Mouse (Mus musculus): ENCODE measurements around the gene Skap1. TPM values are rescaled to one million over a fixed set of nuclear protein-coding genes. Genes with fewer than 3 reads are reported as not detected.

The Skap1 gene
- total and polyA plus RNA-seq, 3 experiments, result not detected

DNA sequence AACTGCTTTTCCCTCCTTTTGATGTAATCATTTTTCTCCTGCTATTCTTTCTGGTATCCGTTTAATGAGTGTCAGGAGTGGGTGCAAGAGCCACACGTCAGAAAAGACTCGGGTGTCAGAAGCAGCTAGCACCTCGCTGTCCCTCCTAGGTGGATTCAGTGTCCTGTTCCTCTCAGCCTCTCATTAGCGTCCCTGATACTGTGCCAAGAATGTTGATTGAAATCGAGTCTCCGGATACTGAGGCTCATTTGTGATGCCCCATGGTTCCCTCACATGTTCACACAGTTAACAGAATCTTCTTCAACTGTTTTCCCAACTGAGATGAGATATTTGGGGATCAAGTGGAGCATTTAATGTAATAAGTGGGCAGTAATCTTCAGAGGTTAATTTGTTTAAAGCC, 254.2 kb downstream of the Skap1 start:
- no peaks in the 10 kb centered on the region for H3K4me1 ChIP-seq (ENCODE audit: control insufficient read depth in 1 of 2, insufficient read depth in 2 of 2, low read length in 2 of 2)
- H3K36me3 ChIP-seq (ENCODE audit: control insufficient read depth in 1 of 2, insufficient read depth in 2 of 2, low read length in 2 of 2), result no peaks in the 10 kb centered on the region
- no peak overlapping the region for H3K4me3 ChIP-seq (ENCODE audit: control insufficient read depth in 1 of 2, insufficient read depth in 1 of 2, low read depth in 2 of 2, low read length in 2 of 2)
- H3K9me3 ChIP-seq (replicated peaks; ENCODE audit: insufficient read depth, low read length), result no peaks in the 10 kb centered on the region
- TF ChIP-seq POLR2AphosphoS2 (IDR thresholded peaks at IDR 0.05; ENCODE audit: low read length), result no peak
- no peak for TF ChIP-seq SMC3 (IDR thresholded peaks at IDR 0.05; ENCODE audit: low read depth, low read length)
- no peak for TF ChIP-seq ETS1 (IDR thresholded peaks at IDR 0.05; ENCODE audit: low read depth, low read length)
- no peak for TF ChIP-seq MYB (IDR thresholded peaks at IDR 0.05; ENCODE audit: low read depth, low read length)
- DNase-seq (ENCODE audit: low read depth, low spot score), result no peak
- no peaks in the 10 kb centered on the region for H3K79me2 ChIP-seq (ENCODE audit: control insufficient read depth, insufficient read depth, low read length, poor library complexity)
- peaks cover 20 to 23% of the 10 kb centered on the region in 2 experiments for H3K27me3 ChIP-seq (ENCODE audit: control insufficient read depth in 1 of 2, insufficient read depth in 2 of 2, low read length in 2 of 2)
- no peak overlapping the region for H3K9ac ChIP-seq (ENCODE audit: control insufficient read depth, low read depth, low read length, poor library complexity, severe bottlenecking)
- no peak overlapping the region for H3K27ac ChIP-seq (ENCODE audit: control insufficient read depth, low read depth, low read length)

DNA sequence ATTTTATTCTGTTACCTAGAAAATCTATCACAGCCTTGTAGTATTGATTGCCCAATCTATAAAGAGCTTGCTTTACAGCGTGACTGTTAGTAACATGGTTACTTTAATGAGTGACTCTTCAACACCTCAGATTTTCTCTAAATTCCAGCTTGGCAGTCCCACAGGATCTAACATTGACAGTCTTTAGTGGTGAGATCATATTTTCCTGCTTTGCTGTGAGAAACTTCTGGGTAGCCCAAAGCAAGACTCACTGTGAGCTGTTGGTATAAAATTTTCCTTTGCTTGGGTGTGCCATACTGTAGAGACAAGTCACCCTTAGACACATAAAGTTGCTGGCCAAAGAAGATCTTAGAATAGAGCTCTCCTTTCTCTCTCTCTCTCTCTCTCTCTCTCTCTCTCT, 261.4 kb downstream of the Skap1 start:
- H3K4me3 ChIP-seq (ENCODE audit: control insufficient read depth in 1 of 2, insufficient read depth in 1 of 2, low read depth in 2 of 2, low read length in 2 of 2), result no peak overlapping the region

GRCm38 (mm10) chr11:96728577-96728976, 264.2 kb downstream of the Skap1 start:
- Histone ChIP-seq H3K27ac (ENCODE audit: control insufficient read depth, low read depth, low read length) (no peak overlapping the region), H3K4me3 (ENCODE audit: control insufficient read depth in 1 of 2, insufficient read depth in 1 of 2, low read depth in 2 of 2, low read length in 2 of 2) (no peak overlapping the region), H3K79me2 (ENCODE audit: control insufficient read depth, insufficient read depth, low read length, poor library complexity) (no peaks in the 10 kb centered on the region), H3K9me3 (replicated peaks; ENCODE audit: insufficient read depth, low read length) (no peaks in the 10 kb centered on the region), H3K36me3 (ENCODE audit: control insufficient read depth in 1 of 2, insufficient read depth in 2 of 2, low read length in 2 of 2) (no peaks in the 10 kb centered on the region), H3K9ac (ENCODE audit: control insufficient read depth, low read depth, low read length, poor library complexity, severe bottlenecking) (no peak overlapping the region), H3K4me1 (ENCODE audit: control insufficient read depth in 1 of 2, insufficient read depth in 2 of 2, low read length in 2 of 2) (no peaks in the 10 kb centered on the region), H3K27me3 (ENCODE audit: control insufficient read depth in 1 of 2, insufficient read depth in 2 of 2, low read length in 2 of 2) (peaks cover 29 to 60% of the 10 kb centered on the region in 2 experiments)
- TF ChIP-seq MYB (IDR thresholded peaks at IDR 0.05; ENCODE audit: low read depth, low read length), result no peak
- no peak for TF ChIP-seq MAZ (IDR thresholded peaks at IDR 0.05; ENCODE audit: low read depth, low read length)
- no peak for TF ChIP-seq GABPA (IDR thresholded peaks at IDR 0.05; ENCODE audit: low read depth, low read length)
- TF ChIP-seq USF2 (IDR thresholded peaks at IDR 0.05; ENCODE audit: borderline replicate concordance in 1 of 2, insufficient read depth in 1 of 2, low read depth in 1 of 2, low read length in 2 of 2), result no peak
- no peak for TF ChIP-seq TCF12 (IDR thresholded peaks at IDR 0.05; ENCODE audit: low read depth, low read length)
- no peak for TF ChIP-seq TAL1 (IDR thresholded peaks at IDR 0.05; ENCODE audit: low read length)
- TF ChIP-seq MXI1 (IDR thresholded peaks at IDR 0.05; ENCODE audit: low read depth, low read length), result no peak
- no peak for TF ChIP-seq NRF1 (IDR thresholded peaks at IDR 0.05; ENCODE audit: insufficient read depth, low read depth, low read length, poor library complexity, severe bottlenecking)
- TF ChIP-seq TBP (IDR thresholded peaks at IDR 0.05; ENCODE audit: low read depth, low read length), result no peak
- TF ChIP-seq POLR2AphosphoS2 (IDR thresholded peaks at IDR 0.05; ENCODE audit: low read length), result no peak
- no peak for TF ChIP-seq ZKSCAN1 (IDR thresholded peaks at IDR 0.05; ENCODE audit: low read depth, low read length)
- TF ChIP-seq RCOR1 (IDR thresholded peaks at IDR 0.05; ENCODE audit: low read depth, low read length), result no peak
- no peak for TF ChIP-seq KAT2A (conservative IDR thresholded peaks at IDR 0.05; ENCODE audit: low read depth, low read length)
- TF ChIP-seq HCFC1 (IDR thresholded peaks at IDR 0.05; ENCODE audit: low read depth, low read length), result no peak
- no peak for TF ChIP-seq NELFE (IDR thresholded peaks at IDR 0.05; ENCODE audit: low read depth, low read length)
- no peak for TF ChIP-seq E2F4 (IDR thresholded peaks at IDR 0.05; ENCODE audit: borderline replicate concordance, low read depth, low read length)
- no peak for TF ChIP-seq BHLHE40 (IDR thresholded peaks at IDR 0.05; ENCODE audit: borderline replicate concordance, low read depth, low read length)
- no peak for TF ChIP-seq ZMIZ1 (IDR thresholded peaks at IDR 0.05; ENCODE audit: low read depth, low read length)
- DNase-seq (ENCODE audit: low read depth, low spot score), result no peak

More for the DNA sequence above, 261.4 kb downstream of the Skap1 start:
- no peaks in the 10 kb centered on the region for H3K4me1 ChIP-seq (ENCODE audit: control insufficient read depth in 1 of 2, insufficient read depth in 2 of 2, low read length in 2 of 2)
- DNase-seq (ENCODE audit: low read depth, low spot score), result no peak
- peaks cover 26 to 42% of the 10 kb centered on the region in 2 experiments for H3K27me3 ChIP-seq (ENCODE audit: control insufficient read depth in 1 of 2, insufficient read depth in 2 of 2, low read length in 2 of 2)
- no peak overlapping the region for H3K9ac ChIP-seq (ENCODE audit: control insufficient read depth, low read depth, low read length, poor library complexity, severe bottlenecking)
- H3K36me3 ChIP-seq (ENCODE audit: control insufficient read depth in 1 of 2, insufficient read depth in 2 of 2, low read length in 2 of 2), result no peaks in the 10 kb centered on the region
- no peak for TF ChIP-seq ZNF384 (IDR thresholded peaks at IDR 0.05; ENCODE audit: low read depth, low read length)
- TF ChIP-seq KAT2A (conservative IDR thresholded peaks at IDR 0.05; ENCODE audit: low read depth, low read length), result no peak
- TF ChIP-seq MEF2A (IDR thresholded peaks at IDR 0.05; ENCODE audit: extremely low read depth, insufficient replicate concordance, low read depth, low read length, poor library complexity, severe bottlenecking), result no peak
- no peak for TF ChIP-seq GABPA (IDR thresholded peaks at IDR 0.05; ENCODE audit: low read depth, low read length)
- TF ChIP-seq POLR2AphosphoS5 (IDR thresholded peaks at IDR 0.05; ENCODE audit: borderline replicate concordance, low read depth, low read length), result no peak
- no peak for TF ChIP-seq E2F4 (IDR thresholded peaks at IDR 0.05; ENCODE audit: borderline replicate concordance, low read depth, low read length)
- no peak for TF ChIP-seq MYB (IDR thresholded peaks at IDR 0.05; ENCODE audit: low read depth, low read length)
- no peak for TF ChIP-seq USF2 (IDR thresholded peaks at IDR 0.05; ENCODE audit: borderline replicate concordance in 1 of 2, insufficient read depth in 1 of 2, low read depth in 1 of 2, low read length in 2 of 2)
- no peak for TF ChIP-seq RCOR1 (IDR thresholded peaks at IDR 0.05; ENCODE audit: low read depth, low read length)
- TF ChIP-seq TCF12 (IDR thresholded peaks at IDR 0.05; ENCODE audit: low read depth, low read length), result no peak
- no peak for TF ChIP-seq SIN3A (IDR thresholded peaks at IDR 0.05; ENCODE audit: low read length)
- TF ChIP-seq MYC (IDR thresholded peaks at IDR 0.05; ENCODE audit: low read depth, low read length), result no peak
- no peaks in the 10 kb centered on the region for H3K79me2 ChIP-seq (ENCODE audit: control insufficient read depth, insufficient read depth, low read length, poor library complexity)
- H3K9me3 ChIP-seq (replicated peaks; ENCODE audit: insufficient read depth, low read length), result no peaks in the 10 kb centered on the region
- no peak overlapping the region for H3K27ac ChIP-seq (ENCODE audit: control insufficient read depth, low read depth, low read length)
